Mouse (Mus musculus) cerebellum, adult 11-12 months (tissue): Measurements from ENCODE around the gene Brms1l.
A peak's percentile ranks its signal among the peaks of the same experiment; 100 is the strongest.
"Not testable (repeated sequence)": the region's sequence is repeated elsewhere in the genome, so short reads cannot be mapped to it uniquely, and the experiment has no call there.

Experiments used
- DNase-seq: peaks from one replicate; pipeline ENCODE4 v3.0.0; 2022

Gene Brms1l

DNA sequence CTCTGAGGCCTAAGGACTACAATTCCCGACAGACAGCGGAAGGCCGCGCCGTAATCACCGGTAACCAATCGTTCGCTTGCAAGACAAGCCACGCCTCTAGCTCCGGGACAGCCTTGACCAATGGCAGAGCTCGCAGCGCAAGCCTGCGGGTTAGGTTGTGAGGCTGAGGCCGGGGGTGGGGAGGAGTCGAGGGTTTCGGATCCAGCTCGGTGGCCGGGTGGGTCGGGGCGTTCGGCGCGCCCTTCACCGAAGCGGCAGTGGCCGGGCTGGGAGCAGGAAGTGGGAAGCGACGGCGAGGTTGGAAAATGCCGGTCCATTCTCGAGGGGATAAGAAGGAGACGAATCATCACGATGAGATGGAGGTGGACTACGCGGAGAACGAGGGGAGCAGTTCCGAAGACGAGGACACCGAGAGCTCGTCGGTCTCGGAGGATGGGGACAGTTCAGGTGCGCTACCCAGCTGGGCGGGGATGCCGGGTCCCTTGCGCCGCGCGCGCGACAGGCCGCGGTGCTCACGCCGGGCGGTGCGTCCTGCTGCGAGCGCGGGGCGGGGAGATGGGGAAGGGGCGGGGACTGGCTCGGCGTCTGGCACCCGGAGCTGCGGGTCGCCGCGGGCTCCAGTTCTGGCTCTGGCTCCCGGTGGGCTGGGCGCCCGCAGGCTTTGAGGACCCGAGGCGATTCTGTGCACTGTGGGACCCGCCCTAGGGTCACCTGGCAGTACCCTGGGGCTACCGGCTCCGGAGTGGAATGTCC is at the start of gene Brms1l:
Gene Brms1l, plus strand, starts transcription at position 126 of the 753 bp plus-strand sequence.
- peak; percentile 97 for DNase-seq

DNA sequence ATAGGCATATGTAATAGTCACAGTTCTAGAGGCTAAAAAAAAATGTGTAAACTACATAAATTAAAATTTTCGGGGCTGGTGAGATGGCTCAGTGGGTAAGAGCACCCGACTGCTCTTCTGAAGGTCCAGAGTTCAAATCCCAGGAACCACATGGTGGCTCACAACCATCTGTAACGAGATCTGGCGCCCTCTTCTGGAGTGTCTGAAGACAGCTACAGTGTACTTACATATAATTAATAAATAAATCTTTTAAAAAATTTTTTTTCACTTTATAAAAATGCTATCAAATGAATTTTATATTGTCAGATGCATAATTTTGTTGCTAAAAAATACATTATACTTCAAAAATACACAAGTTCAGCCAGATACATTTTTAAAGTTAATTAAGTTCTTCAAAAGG is 41.6 kb upstream of the Brms1l start:
- not testable (repeated sequence) for DNase-seq

DNA sequence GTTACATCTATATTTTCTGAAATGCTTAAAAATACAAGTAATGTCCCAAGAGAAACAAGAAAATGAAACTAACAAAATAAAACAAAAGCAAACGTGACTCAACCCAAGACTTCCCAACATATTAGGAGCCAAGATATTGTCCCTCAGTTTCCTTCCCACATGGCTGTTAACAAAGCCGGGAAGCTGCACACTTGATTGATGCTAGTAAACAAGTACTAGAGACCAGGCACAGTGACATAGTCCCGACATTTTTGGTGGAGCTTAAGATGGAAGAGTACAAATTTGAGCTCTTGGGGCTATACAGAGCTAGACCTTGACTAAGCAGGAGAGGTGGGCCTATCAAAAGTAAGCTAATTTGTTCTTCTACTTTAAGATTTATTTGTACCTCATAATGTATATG is 39.0 kb upstream of the Brms1l start:
- no peak for DNase-seq

DNA sequence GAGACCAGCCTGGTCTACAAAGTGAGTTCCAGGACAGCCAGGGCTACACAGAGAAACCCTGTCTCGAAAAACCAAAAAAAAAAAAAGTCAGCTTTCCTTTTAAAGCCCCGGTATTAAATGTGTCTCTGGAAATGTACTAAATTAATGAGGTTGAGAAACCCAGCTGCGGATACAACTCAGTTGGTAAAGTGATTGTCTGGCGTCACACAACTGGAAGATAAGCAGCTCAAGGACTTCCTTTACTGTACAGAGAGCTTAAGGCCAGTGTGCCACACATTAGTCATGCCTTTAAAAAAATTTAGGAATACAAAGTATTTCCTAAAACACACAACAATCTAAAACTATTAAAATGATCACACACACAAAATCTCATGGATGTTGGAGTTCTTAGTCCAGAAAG is 37.4 kb upstream of the Brms1l start:
- DNase-seq: no peak

DNA sequence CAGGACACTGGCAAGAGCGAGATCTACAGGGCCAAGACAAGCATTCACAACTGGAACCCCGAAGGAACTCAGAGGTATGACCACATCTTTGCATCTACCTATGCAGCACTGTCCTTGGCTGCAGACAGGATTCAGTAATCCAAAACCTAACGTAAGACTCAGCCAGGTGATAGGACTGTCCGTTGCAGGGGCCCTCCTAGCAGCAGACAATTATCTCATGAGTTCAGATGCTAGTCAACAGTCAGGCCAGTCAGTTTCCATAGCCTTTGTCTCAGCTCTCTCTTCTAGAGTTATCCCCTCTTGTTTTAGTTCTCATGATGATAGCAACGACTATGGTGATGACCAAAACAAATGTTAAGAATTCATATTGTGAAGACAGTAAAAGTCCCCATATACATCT is 36.0 kb upstream of the Brms1l start:
- no peak for DNase-seq

DNA sequence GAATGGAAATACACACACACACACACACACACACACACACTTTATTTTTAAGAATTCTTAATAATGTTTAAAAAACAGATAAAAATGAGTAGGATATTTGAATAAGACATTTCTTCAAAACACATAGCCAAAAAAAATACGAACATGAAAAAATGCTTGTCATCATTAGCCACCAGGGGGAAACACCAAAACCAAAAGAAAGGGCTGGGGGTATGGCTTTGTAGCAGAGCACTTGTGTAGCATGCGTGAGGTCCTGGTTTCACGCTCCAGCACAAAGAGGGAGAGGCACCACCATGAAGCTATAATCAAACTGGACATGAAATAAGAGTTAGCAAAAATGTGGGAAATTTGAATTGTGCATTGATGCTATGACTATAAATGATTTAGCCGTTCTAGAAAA is 35.0 kb upstream of the Brms1l start:
- no peak for DNase-seq

DNA sequence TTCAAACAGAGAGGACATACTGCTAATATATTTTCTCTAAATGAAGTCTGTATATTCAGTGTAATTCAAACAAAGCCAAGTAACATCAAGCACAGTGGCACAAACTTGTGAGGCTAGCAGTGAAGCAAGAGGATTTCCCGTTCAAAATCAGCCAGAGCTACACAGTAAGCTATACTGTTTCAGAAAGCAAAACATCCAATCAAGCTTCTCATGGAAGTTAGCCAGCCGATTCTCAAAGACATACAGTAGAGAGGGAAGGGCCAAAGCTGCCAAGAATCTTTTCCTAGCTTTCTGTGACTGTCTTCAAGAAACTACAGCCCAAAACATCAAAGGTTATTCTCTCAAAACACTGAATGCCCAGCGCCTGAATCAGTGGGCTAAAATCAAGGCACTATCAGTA is 31.1 kb upstream of the Brms1l start:
- no peak for DNase-seq

DNA sequence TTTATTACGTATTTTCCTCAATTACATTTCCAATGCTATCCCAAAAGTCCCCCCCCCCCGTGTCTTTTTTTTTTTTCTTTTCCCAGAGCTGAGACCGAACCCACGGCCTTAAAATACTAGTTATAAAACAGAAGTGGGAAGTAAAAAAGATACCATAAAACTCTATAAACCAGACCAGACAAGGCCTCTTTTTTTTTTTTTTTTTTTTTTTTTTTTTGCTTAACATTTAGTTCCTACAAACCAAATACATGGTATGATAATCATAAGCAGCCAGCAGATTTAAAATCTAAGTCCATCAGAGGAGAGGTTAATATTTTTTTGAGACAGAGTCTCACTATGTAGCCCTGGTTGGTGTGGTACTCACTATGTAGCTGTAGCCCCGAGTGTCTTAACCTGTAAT is 19.6 kb upstream of the Brms1l start:
- no peak for DNase-seq

DNA sequence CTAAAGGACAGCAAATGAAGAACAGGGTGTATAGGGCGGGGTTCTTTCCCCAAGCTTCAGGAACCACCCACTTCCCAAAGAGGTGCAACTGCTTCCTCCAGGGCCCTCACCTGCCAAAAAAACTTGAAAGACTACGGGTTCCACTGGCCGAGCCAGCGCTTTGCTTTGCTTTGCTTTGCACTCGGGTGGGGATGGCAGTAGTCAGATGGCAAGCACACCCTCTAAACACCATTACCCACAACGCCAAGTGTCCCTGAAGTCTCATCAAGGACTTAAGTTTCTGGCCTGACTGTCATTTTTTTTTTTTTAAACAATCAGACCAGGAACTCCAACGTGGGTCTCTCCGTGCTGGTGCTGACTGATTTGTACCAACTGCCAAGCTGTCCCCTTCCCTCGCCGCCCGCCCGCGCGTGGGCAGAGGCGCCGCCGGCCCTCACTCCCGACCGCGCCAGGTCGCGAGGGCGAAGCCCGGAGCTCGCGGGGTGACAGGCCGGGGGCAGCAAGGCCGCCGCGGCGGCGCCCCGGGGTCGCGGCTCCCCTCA is 15.9 kb upstream of the Brms1l start:
- peak; percentile 61 for DNase-seq

DNA sequence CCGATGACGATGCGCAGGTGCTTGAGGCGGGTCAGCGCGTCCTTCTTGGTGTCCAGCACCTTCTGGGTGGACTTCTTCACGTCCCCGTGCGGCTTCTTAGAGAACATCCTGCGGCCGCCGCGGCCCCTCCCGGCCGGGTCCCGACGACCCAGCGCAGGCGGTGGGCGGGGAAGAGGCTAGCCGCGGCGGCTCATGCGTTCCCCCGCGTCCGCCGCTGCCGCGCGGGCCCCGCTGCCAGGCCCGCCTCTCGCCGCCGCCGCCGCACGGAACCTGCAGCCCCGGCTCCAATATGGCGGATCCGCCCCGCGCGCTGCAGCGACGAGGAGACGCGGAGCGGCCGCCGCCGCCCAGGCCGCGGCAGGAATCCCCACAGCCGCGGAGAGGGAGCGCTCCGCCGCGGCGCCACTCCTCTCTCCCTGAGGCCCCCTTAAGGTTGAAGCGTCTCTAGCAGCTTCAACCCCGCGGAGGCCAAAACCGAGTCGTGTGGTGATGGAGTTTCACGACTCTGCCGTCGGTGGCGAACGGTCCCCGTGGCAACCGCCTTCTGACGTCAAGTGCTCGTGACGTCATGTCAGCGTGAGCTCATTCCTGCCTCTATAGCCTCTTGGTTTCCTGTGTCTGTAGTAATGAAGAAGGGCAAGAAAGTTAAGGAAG is 15.3 kb upstream of the Brms1l start, which contains the start of gene Ralgapa1:
Gene Ralgapa1, minus strand, starts transcription at position 507 of the 654 bp plus-strand sequence.
- peak; percentile 86 for DNase-seq

DNA sequence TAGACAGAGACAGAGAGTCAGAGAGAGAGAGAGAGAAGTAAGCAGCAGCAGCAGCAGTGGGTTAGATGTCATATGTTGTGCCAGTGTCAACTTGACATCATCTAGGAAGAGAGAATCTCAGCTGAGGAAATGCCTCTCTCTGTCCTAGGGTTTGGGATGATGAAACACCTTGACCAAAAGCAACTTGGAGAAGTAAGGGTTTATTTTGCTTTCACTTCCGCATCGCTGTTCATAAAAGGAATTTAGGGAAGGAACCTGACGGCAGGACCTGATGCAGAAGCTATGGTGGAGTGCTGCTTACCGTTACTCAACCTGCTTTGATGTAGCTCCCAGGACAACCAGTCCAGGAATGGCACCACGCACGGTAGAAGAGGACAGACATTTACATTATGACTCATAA is 12.1 kb upstream of the Brms1l start:
- no peak for DNase-seq

DNA sequence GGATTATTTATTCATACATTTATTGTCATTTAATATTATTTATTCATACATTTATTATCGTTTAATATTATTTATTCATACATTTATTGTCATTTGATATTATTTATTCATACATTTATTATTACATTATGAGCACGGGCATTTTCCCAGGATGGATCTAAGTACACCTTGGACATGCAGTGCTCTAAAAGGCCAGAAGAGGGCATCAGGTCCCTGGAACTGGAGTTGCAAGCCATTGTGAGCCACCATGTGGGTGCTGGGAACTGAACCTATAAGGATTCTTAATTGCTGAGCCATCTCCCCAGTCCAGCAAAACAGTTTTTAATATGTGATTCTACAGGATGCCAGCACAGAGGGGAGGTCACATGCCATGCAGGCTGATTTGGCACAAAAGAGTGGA is 10.6 kb upstream of the Brms1l start:
- no peak for DNase-seq

DNA sequence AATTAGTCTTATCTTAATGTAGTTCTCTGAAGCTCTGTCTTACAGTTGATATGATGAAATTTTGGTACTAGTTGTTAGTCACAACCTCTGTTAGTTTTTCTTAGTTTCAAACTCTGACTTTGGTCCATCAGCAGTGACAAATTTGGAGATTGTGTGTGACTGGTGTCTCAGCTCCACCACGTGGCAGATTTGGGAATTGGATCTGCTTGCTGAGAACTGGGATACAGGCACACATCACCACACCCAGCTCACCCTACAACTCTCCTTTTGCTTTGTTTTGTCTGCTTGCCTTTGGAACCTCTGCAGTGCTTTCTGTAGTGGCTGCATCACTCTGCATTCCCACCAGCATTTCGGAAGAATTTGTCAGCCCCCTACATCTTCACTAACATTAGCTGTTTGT is 5.0 kb upstream of the Brms1l start:
- peak; percentile 29 for DNase-seq

DNA sequence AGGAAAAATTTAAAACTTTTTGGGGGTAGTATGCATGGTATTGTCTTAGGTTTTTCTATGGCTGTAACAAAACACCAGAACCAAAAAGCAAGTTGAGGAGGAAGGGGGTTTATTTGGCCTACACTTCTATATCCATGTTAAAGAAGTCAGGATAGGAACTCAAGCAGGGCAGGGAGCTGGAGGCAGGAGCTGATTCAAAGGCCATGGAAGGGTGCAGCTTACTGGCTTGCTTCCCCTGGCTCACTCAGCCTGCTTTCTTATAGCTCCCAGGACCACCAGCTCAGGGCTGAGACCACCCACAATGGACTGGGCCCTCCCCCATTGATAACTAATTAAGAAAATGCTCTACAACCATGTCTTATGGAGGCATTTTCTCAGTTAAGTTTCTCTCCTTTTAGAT is 3.2 kb upstream of the Brms1l start:
- no peak for DNase-seq

DNA sequence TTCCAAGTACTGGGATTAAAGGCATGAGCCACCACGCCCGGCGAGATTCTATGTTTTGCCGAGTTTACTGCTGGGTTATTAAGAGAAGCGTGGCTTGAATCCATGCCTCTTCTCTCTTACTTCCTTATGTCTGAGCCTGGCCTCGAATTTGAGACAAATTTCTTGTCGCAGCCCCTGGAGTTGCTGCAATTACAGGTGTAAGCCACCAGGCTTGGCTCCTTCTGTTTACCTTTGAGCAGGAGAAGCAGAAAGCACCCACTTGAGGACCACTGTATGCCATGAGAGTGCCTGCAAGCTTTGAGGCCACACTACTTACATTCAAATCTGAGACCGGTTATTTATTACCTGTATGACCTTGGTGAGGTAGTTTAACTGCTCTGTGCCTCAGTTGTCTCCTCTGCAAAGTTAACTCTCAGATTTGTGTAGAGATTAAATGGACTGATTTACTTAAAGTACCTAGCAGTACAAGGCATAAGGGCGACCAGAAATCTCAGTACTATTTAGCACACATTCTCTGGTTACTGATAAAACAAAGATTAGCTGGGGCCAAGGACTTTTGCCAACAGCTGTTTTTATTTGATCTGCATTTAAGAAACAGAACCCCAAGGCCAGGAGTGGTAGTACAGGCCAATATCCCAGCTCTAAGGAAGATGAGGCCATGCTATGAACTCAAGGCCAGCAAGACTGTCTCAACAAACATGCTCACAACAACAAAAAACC is 2.1 kb upstream of the Brms1l start:
- no peak for DNase-seq

DNA sequence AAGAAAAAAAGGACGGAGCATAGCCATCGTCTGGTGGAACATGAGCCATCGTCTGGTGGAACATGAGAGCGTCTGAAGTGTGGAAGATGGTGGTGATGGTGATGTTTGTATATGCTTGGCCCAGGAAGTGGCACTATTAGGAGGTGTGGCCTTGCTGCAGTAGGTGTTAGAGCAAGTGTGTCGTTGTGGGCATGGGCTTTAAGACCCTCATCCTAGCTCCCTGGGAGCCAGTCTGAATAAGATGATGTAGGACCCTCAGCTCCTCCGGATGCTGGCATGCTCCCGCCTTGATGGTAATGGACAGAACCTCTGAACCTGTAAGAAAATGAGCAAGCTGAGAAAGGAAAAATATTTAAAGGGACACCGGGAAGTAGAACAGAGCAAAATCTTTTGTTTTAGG is 1.2 kb upstream of the Brms1l start:
- DNase-seq: peak; percentile 30

DNA sequence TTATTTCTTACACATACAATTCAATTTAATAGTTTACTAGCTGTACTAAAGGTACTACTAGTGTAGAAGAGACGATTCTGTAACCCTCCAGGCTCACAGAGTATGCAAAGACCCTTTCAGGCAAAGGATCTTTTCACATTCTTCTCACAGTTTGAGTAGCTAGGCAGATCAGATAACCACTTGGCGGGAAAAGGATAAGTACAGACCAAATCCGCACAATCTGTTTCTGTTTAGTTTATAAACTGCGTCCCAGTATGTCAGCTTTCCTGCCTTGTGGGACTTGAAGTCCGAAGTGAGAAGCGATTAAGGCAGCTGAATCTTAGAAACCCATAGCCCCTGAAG is 296 bp upstream of the Brms1l start:
- DNase-seq: no peak

DNA sequence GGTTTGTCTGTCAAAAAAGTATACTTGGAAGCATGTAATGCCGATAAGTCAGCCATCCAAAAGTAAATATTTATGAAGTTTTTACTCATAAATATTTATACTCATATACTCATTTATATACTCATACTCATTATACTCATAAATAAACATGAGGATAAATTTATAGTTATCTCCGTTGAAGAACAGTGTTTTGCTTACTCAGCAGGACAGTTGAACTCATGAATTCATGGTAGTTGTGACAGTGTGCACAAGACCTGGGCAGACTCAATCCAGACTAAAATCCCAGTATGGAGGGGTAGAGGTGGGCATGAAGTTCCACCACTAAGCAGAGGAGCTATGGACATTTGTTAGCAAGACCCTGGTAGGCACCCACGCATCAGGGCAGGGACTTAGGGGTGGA is 1.4 kb downstream of the Brms1l start:
- no peak for DNase-seq

DNA sequence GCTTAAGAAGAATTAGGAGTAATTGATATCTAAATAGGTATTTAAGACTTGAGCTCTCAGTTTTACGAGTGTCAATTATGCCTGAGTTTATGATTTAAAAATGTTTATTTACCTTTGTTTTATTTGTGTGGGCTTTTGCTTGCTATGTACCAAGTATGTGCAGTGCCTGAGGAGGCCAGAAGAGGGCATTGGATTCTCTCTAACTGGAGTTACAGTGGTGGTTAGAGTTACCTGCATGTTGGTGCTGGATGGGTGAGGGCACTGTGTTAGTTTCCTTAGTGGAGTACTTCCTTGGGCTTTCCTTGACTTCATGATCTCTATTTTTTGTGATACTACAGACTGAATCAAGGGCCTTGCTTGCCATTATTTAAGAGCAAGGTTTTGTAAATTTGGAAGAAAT is 10.6 kb downstream of the Brms1l start:
- DNase-seq: no peak

DNA sequence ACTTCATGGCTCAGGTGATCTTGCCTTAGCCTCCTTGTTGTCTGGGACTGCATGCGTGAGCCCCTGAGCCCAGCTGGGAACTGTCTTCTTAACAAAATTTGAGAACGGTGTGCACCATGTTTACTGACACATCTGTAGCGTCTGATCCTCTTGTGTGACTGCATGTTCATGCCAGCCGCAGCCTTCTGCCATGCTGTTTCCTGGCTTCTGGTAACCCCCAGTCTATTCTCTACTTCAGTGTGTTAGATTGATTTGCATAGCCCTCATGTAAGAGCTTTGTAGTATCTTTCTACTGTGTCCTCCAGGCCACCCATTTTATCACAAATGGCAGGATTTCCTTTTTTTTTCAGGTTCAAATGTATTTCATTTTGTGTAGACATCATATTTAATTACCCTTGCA is 11.7 kb downstream of the Brms1l start:
- DNase-seq: no peak

DNA sequence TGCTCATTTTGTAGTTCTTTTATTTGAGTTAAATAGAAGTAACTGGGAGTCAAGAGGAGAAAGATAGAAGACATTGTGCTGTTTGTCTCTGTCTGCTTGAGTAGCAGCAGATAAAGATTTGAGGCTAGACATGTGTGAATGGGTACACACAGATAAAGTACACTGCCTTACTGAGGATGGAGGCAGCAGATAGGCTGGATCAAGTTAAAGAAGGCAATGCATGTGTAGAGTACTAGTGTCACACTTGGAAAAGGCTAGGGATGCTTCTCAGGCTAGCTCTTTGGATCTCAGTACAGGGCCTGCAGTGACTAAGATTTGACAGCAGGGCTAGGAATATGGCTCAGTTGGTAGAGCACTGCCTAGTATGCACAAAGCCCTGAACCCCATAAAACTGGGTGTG is 14.5 kb downstream of the Brms1l start:
- no peak for DNase-seq

DNA sequence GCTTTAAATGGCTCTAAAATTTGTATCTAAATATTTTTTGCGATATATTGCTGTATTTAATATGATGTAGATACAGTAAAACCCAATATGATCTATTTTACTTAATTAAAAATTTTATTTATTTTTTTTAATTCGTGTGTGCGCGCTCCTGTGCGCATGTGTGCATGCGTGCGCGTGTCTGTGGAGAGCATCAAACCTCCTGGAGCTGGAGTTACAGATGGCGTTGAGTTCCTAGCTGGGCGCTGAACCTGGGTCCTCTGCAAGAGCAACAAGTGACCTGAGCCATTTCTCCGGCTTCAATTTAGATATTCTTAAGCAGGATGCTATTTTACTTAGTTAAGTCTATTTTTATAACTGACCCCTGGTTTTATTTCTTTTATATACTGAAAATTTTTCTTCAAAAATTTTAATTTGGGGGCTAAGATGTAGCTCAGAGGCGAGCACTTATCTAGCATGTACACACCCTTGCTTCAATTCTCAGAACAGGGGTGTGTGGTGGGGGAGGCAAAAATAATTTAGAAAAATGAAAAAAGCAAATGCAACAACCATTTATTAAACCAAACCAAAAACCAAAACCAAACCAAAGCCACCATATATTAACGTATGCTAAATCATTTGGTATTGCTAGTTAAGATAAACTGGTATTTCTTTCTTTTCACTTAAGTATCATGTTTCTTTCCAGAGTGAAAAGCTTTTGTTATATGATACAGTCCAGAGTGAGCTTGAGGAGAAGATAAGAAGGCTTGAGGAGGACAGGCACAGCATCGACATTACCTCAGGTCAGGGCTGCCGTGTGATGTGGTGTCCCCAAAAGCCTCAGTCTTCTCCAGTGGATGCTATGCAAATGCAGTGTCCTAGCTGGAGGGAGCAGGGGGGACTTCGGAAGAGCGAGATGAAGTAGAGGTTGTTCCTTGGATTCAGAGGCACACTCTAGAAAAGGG is 23.6 kb downstream of the Brms1l start:
- DNase-seq: no peak

DNA sequence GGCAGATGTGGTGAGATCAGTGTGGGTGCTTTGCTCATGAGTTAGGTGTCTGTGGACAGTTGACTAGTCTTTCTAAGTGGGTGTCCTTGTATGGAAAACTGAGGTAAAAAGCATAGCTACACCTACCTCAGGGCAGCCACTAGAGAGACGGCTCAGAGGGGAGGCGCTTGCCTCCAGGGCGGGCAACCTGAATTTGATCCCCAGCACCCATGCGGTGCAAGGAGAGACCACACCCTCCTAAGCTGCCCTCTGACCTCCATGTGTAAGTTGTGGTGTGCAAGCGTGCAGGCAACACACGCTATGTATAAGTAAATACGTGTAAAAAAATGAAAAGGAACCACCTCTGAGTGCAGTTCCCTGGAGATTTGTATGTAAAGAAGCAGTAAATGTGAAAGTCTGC is 24.5 kb downstream of the Brms1l start:
- DNase-seq: no peak
